Mouse (Mus musculus) hindbrain, embryonic 11.5 days (tissue): ENCODE data around the gene Trim58. TPM values are rescaled to one million over a fixed set of nuclear protein-coding genes. Genes with fewer than 3 reads are reported as not detected.

Source experiments
- ATAC-seq: fragments of 200-750 bp; cut with Nextera tagmentation; 2 replicates; pipeline ENCODE4 v1.8.0; 2017; ENCODE audit warnings: mild to moderate bottlenecking, moderate TSS enrichment, moderate library complexity; ENCODE audit not compliant: low FRiP score
- DNase-seq: peaks from one replicate; pipeline ENCODE4 v3.0.0-alpha.2; 2015; ENCODE audit warnings: low spot score
- H3K27ac ChIP-seq: fragments of 300-500 bp; sonication (generic); 2 replicates; pipeline ENCODE4 v1.5.1; 2014; ENCODE audit warnings: mild to moderate bottlenecking, low read depth, low read length
- H3K27me3 ChIP-seq: fragments of 300-500 bp; sonication (generic); 2 replicates; pipeline ENCODE4 v1.6.1; 2014; ENCODE audit warnings: mild to moderate bottlenecking, low read length, moderate library complexity, mixed read lengths; ENCODE audit not compliant: control insufficient read depth, insufficient read depth
- H3K36me3 ChIP-seq: fragments of 300-500 bp; sonication (generic); 2 replicates; pipeline ENCODE4 v1.6.1; 2014; ENCODE audit warnings: mild to moderate bottlenecking, low read length, moderate library complexity, mixed read lengths; ENCODE audit not compliant: control insufficient read depth, insufficient read depth
- H3K4me1 ChIP-seq: fragments of 300-500 bp; sonication (generic); replicated peaks from 2 replicates; pipeline ENCODE4 v1.6.1; 2014; ENCODE audit warnings: low read length, mixed read lengths; ENCODE audit not compliant: control insufficient read depth, insufficient read depth
- H3K4me2 ChIP-seq: fragments of 300-500 bp; sonication (generic); replicated peaks from 2 replicates; pipeline ENCODE4 v1.6.1; 2014; ENCODE audit warnings: mild to moderate bottlenecking, low read depth, low read length
- H3K4me3 ChIP-seq: fragments of 300-500 bp; sonication (generic); 2 replicates; pipeline ENCODE4 v1.5.1; 2014; ENCODE audit warnings: low read depth, low read length
- H3K9ac ChIP-seq: fragments of 300-500 bp; sonication (generic); 2 replicates; pipeline ENCODE4 v1.6.1; 2014; ENCODE audit warnings: low read depth, low read length
- H3K9me3 ChIP-seq: fragments of 300-500 bp; sonication (generic); 2 replicates; pipeline ENCODE4 v1.6.1; 2016; ENCODE audit warnings: low read length; ENCODE audit not compliant: control insufficient read depth
- WGBS: fragments of 180-500 bp; shearing (Covaris S2); extraction: QIAGEN DNeasy Blood & Tissue Kit; methylation state at CpG from one replicate; pipeline ENCODE4 v1.1.7; 2014; 5-methylcytosine and 5-hydroxymethylcytosine counted together
- polyA plus RNA-seq: library from polyadenylated mRNA; unstranded; fragments of >200 nt; fragmentation: Nextera tagmentation; extraction: Ambion mirVana; gene quantifications from 2 replicates; pipeline ENCODE4 v1.2.1, GENCODE M21; 2014

Trim58 gene
- 0.27 and 0.62 TPM in 2 replicates for polyA plus RNA-seq

- Histone ChIP-seq H3K9ac (peak within 1 kb of the TSS; percentile 50; the same call in 1 of the 2 replicates), H3K4me2 (peak within 1 kb of the TSS; percentile 95), H3K4me3 (peak within 1 kb of the TSS; percentile 30), H3K27ac (0 out of 2 replicates have a peak within 1 kb of the TSS, but pooled peaks have one; percentile 20), H3K36me3 (no peaks in the 10 kb centered on the region), H3K4me1 (peaks cover 2% of the 10 kb centered on the region; the same call in 1 of the 2 replicates), H3K27me3 (peaks cover 9% of the 10 kb centered on the region), H3K9me3 (no peaks in the 10 kb centered on the region)
- DNase-seq (peak; percentile 46), ATAC-seq (no peak)
- 5% methylated on average over 34 of the region's 34 CpGs for WGBS
Observed at GRCm38 (mm10) chr11:58640272-58640867, at the start of gene Trim58. Gene Trim58, plus strand, starts transcription at chr11:58640465.

- ATAC-seq (no peak), DNase-seq (no peak)
Observed at GRCm38 (mm10) chr11:58594814-58595213, 45.5 kb upstream of the Trim58 start, which contains the start of gene Olfr324. Gene Olfr324, plus strand, starts transcription at chr11:58595114.

GRCm38 (mm10) chr11:58597837-58598236, 42.4 kb upstream of the Trim58 start:
- DNase-seq (no peak), ATAC-seq (no peak)
- Histone ChIP-seq H3K36me3 (no peaks in the 10 kb centered on the region), H3K27ac (no peak overlapping the region), H3K4me2 (no peak overlapping the region), H3K27me3 (no peaks in the 10 kb centered on the region), H3K4me1 (no peaks in the 10 kb centered on the region), H3K9me3 (no peaks in the 10 kb centered on the region), H3K9ac (no peak overlapping the region), H3K4me3 (no peak overlapping the region)
- 87% methylated on average over 13 of the region's 13 CpGs for WGBS

More at GRCm38 (mm10) chr11:58594814-58595213, 45.5 kb upstream of the Trim58 start, which contains the start of gene Olfr324:
- Histone ChIP-seq H3K27ac (no peak within 1 kb of the TSS), H3K9me3 (no peaks in the 10 kb centered on the region), H3K27me3 (no peaks in the 10 kb centered on the region), H3K4me3 (no peak within 1 kb of the TSS), H3K4me2 (no peak within 1 kb of the TSS), H3K4me1 (no peaks in the 10 kb centered on the region), H3K9ac (no peak within 1 kb of the TSS), H3K36me3 (no peaks in the 10 kb centered on the region)
- WGBS = 86% methylated on average over 6 of the region's 6 CpGs

GRCm38 (mm10) chr11:58602062-58602461, 38.2 kb upstream of the Trim58 start:
- DNase-seq = no peak
- Histone ChIP-seq H3K4me2 (no peak overlapping the region), H3K9ac (no peak overlapping the region), H3K27me3 (no peaks in the 10 kb centered on the region), H3K27ac (no peak overlapping the region), H3K4me3 (no peak overlapping the region), H3K9me3 (no peaks in the 10 kb centered on the region), H3K4me1 (no peaks in the 10 kb centered on the region), H3K36me3 (no peaks in the 10 kb centered on the region)
- ATAC-seq = no peak

- ATAC-seq = no peak
- Histone ChIP-seq H3K27ac (no peak overlapping the region), H3K4me1 (no peaks in the 10 kb centered on the region), H3K27me3 (no peaks in the 10 kb centered on the region), H3K9ac (no peak overlapping the region), H3K4me3 (no peak overlapping the region), H3K4me2 (no peak overlapping the region), H3K36me3 (no peaks in the 10 kb centered on the region), H3K9me3 (no peaks in the 10 kb centered on the region)
- no peak for DNase-seq
- whole genome bisulfite sequencing = 78% methylated on average over 6 of the region's 6 CpGs
Observed at GRCm38 (mm10) chr11:58602800-58603560, 37.3 kb upstream of the Trim58 start.

- Histone ChIP-seq H3K27me3 (no peaks in the 10 kb centered on the region), H3K27ac (no peak overlapping the region), H3K9me3 (no peaks in the 10 kb centered on the region), H3K4me2 (no peak overlapping the region), H3K9ac (no peak overlapping the region), H3K36me3 (no peaks in the 10 kb centered on the region), H3K4me1 (no peaks in the 10 kb centered on the region), H3K4me3 (no peak overlapping the region)
- DNase-seq (no peak), ATAC-seq (no peak)
- 78% methylated on average over 2 of the region's 2 CpGs for WGBS
Observed at GRCm38 (mm10) chr11:58604688-58605087, 35.6 kb upstream of the Trim58 start.

GRCm38 (mm10) chr11:58605228-58605627, 35.0 kb upstream of the Trim58 start:
- Histone ChIP-seq H3K36me3 (no peaks in the 10 kb centered on the region), H3K27me3 (no peaks in the 10 kb centered on the region), H3K4me1 (no peaks in the 10 kb centered on the region), H3K4me3 (no peak overlapping the region), H3K4me2 (no peak overlapping the region), H3K9ac (no peak overlapping the region), H3K9me3 (no peaks in the 10 kb centered on the region), H3K27ac (no peak overlapping the region)
- WGBS = 93% methylated on average over 3 of the region's 3 CpGs
- ATAC-seq (no peak), DNase-seq (no peak)

- no peak for DNase-seq
- WGBS = 91% methylated on average over 12 of the region's 12 CpGs
Observed at GRCm38 (mm10) chr11:58606177-58606919, 33.9 kb upstream of the Trim58 start.

More at GRCm38 (mm10) chr11:58606177-58606919, 33.9 kb upstream of the Trim58 start:
- no peak overlapping the region for H3K27ac ChIP-seq
- ATAC-seq = no peak
- no peaks in the 10 kb centered on the region for H3K27me3 ChIP-seq
- no peak overlapping the region for H3K4me2 ChIP-seq
- no peak overlapping the region for H3K4me3 ChIP-seq
- H3K36me3 ChIP-seq = no peaks in the 10 kb centered on the region
- no peaks in the 10 kb centered on the region for H3K4me1 ChIP-seq
- H3K9me3 ChIP-seq = no peaks in the 10 kb centered on the region
- no peak overlapping the region for H3K9ac ChIP-seq
